Mouse (Mus musculus) liver, embryonic 14.5 days (tissue): ENCODE data around the gene Mettl4.

ENCODE experiments used
- CTCF ChIP-seq: IDR thresholded peaks from 2 replicates; pipeline ENCODE4 v1.5.1; 2016; ENCODE audit warnings: antibody characterized with exemption, low read depth, control low read depth
- EP300 ChIP-seq: IDR thresholded peaks from 2 replicates; pipeline ENCODE4 v1.6.1; 2016; ENCODE audit warnings: antibody characterized with exemption, low read depth

- TF ChIP-seq CTCF: no peak
- TF ChIP-seq EP300: no peak
These were observed 414 bp upstream of the Mettl4 start for GRCm38 (mm10) chr17:94750136-94750729.
